Mouse (Mus musculus) lung, embryonic 15.5 days (tissue): ENCODE data around the gene Ptgs1. TPM values are rescaled to one million over a fixed set of nuclear protein-coding genes. Genes with fewer than 3 reads are reported as not detected.
"Not testable (repeated sequence)": the region's sequence is repeated elsewhere in the genome, so short reads cannot be mapped to it uniquely, and the experiment has no call there.

ENCODE experiments used
- ATAC-seq: fragments of 200-750 bp; cut with Nextera tagmentation; 2 replicates; pipeline ENCODE4 v1.8.0; 2017; ENCODE audit warnings: moderate number of reproducible peaks, borderline replicate concordance; ENCODE audit not compliant: low FRiP score, low TSS enrichment; ENCODE audit errors: extremely low read depth
- H3K27ac ChIP-seq: fragments of 300-500 bp; sonication (generic); 2 replicates; pipeline ENCODE4 v1.5.1; 2015; ENCODE audit warnings: moderate library complexity, mild to moderate bottlenecking, inconsistent platforms
- H3K27me3 ChIP-seq: fragments of 300-500 bp; sonication (generic); 2 replicates; pipeline ENCODE4 v1.6.1; 2015; ENCODE audit warnings: inconsistent platforms
- H3K36me3 ChIP-seq: fragments of 300-500 bp; sonication (generic); 2 replicates; pipeline ENCODE4 v1.6.1; 2015; ENCODE audit warnings: inconsistent platforms
- H3K4me1 ChIP-seq: fragments of 300-500 bp; sonication (generic); 2 replicates; pipeline ENCODE4 v1.6.1; 2015; ENCODE audit warnings: inconsistent platforms
- H3K4me2 ChIP-seq: fragments of 300-500 bp; sonication (generic); 2 replicates; pipeline ENCODE4 v1.6.1; 2015; ENCODE audit warnings: inconsistent platforms, mild to moderate bottlenecking, moderate library complexity
- H3K4me3 ChIP-seq: fragments of 300-500 bp; sonication (generic); 2 replicates; pipeline ENCODE4 v1.5.1; 2015; ENCODE audit warnings: mild to moderate bottlenecking, inconsistent platforms
- H3K9ac ChIP-seq: fragments of 300-500 bp; sonication (generic); 2 replicates; pipeline ENCODE4 v1.6.1; 2015; ENCODE audit warnings: inconsistent platforms
- H3K9me3 ChIP-seq: fragments of 300-500 bp; sonication (generic); 2 replicates; pipeline ENCODE4 v1.6.1; 2016; ENCODE audit warnings: inconsistent platforms
- WGBS: fragments of 180-500 bp; shearing (Covaris S2); methylation state at CpG from one replicate; pipeline ENCODE4 v1.1.7; 2015; 5-methylcytosine and 5-hydroxymethylcytosine counted together
- polyA plus RNA-seq: library from polyadenylated mRNA; unstranded; fragments of >200 nt; fragmentation: Nextera tagmentation; extraction: Ambion mirVana; gene quantifications from 2 replicates; pipeline ENCODE4 v1.2.1, GENCODE M21; 2015

Ptgs1 gene
- 48.9 and 54.9 TPM in 2 replicates for polyA plus RNA-seq

GRCm38 (mm10) chr2:36230366-36230765, at the start of gene Ptgs1:
Gene Ptgs1 (plus strand): TSS chr2:36230426.
- H3K27me3 ChIP-seq: 0 out of 2 replicates have a peak, but pooled peaks cover 2% of the 10 kb centered on the region
- H3K9ac ChIP-seq: peak within 1 kb of the TSS; percentile 71
- H3K27ac ChIP-seq: peak within 1 kb of the TSS; percentile 61
- H3K4me1 ChIP-seq: peaks cover 43% of the 10 kb centered on the region
- no peaks in the 10 kb centered on the region for H3K9me3 ChIP-seq
- under 1% methylated on average over 18 of the region's 18 CpGs for WGBS
- ATAC-seq: peak; percentile 74
- H3K36me3 ChIP-seq: no peaks in the 10 kb centered on the region
- H3K4me3 ChIP-seq: peak within 1 kb of the TSS; percentile 60
- peak within 1 kb of the TSS; percentile 96 for H3K4me2 ChIP-seq

DNA sequence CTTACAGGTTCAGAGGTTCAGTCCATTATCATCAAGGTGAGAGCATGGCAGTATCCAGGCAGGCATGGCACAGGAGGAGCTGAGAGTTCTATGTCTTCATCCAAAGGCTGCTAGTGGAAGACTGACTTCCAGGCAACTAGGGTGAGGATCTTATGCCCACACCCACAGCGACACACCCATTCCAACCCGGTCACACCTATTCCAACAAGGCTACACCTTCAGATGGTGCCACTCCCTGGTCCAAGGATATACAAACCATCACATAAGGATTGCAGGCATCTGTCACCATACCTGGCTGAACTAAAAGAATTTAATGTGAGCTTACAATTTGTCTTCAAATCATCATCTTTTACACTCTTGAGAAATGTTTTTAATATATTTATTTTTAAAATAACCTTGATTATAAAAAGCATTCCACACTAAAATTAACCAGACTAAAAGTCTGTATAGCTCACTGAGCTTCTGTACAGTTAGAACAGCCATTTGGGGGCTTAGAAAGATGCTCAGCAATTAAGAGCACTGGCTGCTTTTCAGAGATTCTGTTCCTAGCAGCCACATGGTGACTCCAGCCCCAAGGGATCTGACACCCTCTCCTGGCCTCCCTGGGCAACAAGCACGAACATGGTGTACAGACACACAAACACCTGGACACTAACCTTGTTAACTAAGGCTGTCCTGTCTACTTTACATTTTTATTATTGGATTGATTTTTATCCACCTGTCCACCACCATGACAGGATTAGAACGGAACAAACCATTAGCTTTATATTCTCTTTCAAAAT, 48.4 kb upstream of the Ptgs1 start:
- not testable (repeated sequence) for ATAC-seq

DNA sequence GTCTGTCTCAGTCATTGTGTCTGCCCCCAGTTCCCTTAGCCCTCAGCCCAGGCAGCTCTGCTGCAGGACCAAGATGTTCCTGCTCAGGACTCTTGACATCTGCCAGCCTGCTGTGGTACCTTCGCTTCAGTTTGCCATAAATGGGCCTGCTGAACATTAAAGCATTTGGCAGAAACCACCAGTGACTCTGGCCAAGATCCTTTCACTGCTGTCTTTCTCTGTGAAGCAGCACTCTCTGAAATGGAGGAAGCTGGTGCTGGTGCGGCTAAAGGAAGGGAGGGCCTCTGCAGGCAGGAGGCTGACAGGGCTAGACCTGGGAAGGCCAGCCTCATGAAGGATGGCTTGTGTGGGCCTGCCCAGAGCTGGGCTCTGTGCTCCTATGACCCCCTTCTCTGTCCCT, 46.9 kb upstream of the Ptgs1 start:
- WGBS: 58% methylated on average over 2 of the region's 2 CpGs
- Histone ChIP-seq H3K36me3 (no peaks in the 10 kb centered on the region), H3K4me2 (no peak overlapping the region), H3K4me1 (peaks cover 19% of the 10 kb centered on the region), H3K9ac (no peak overlapping the region), H3K27me3 (no peaks in the 10 kb centered on the region), H3K4me3 (no peak overlapping the region), H3K27ac (peak overlapping the region; percentile 92), H3K9me3 (no peaks in the 10 kb centered on the region)
- ATAC-seq: peak; percentile 62

More for the DNA sequence above, 48.4 kb upstream of the Ptgs1 start:
- H3K36me3 ChIP-seq, H3K4me3 ChIP-seq, H3K9ac ChIP-seq, H3K9me3 ChIP-seq, H3K27me3 ChIP-seq, H3K27ac ChIP-seq, H3K4me2 ChIP-seq: not testable (repeated sequence)
- 89% methylated on average over 4 of the region's 4 CpGs for WGBS
- H3K4me1 ChIP-seq: peaks cover 19% of the 10 kb centered on the region

GRCm38 (mm10) chr2:36184192-36184591, 46.0 kb upstream of the Ptgs1 start:
- no peak for ATAC-seq
- peaks cover 19% of the 10 kb centered on the region for H3K4me1 ChIP-seq
- no peak overlapping the region for H3K9ac ChIP-seq
- H3K27me3 ChIP-seq: no peaks in the 10 kb centered on the region
- H3K36me3 ChIP-seq: no peaks in the 10 kb centered on the region
- 81% methylated on average over 2 of the region's 2 CpGs for WGBS
- peak overlapping the region; percentile 92 for H3K27ac ChIP-seq
- no peaks in the 10 kb centered on the region for H3K9me3 ChIP-seq
- H3K4me2 ChIP-seq: no peak overlapping the region
- H3K4me3 ChIP-seq: no peak overlapping the region

DNA sequence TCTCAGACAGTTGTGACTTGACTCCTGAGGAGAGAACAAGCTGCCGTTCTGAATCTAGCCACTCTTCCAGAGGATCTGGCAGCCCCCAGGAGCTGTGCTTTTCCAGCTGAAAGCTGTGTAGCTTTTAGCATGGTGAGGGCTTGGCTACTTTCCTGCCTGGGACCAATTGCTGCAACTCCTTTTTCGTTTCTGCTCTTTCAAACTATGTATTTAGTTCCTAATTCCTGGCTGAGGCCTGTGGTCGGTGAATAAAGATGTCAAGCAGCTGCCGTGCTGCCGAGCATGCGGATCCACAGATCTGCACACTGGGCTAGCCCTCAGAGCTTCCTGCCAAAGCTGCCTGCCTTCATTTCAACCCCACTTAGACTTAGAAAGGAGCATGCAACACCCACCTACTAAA, 45.4 kb upstream of the Ptgs1 start:
- ATAC-seq: peak; percentile 86
- Histone ChIP-seq H3K27ac (peak overlapping the region; percentile 92), H3K27me3 (no peaks in the 10 kb centered on the region), H3K4me2 (no peak overlapping the region), H3K9me3 (no peaks in the 10 kb centered on the region), H3K4me3 (no peak overlapping the region), H3K9ac (no peak overlapping the region), H3K4me1 (peaks cover 19% of the 10 kb centered on the region), H3K36me3 (no peaks in the 10 kb centered on the region)
- WGBS: 46% methylated on average over 6 of the region's 6 CpGs

GRCm38 (mm10) chr2:36189200-36189599, 41.0 kb upstream of the Ptgs1 start:
- not testable (repeated sequence) for H3K36me3 ChIP-seq, H3K27me3 ChIP-seq, H3K9ac ChIP-seq, H3K4me3 ChIP-seq, H3K4me2 ChIP-seq, ATAC-seq, H3K9me3 ChIP-seq, H3K27ac ChIP-seq
- WGBS: 78% methylated on average over 6 of the region's 6 CpGs
- peaks cover 25% of the 10 kb centered on the region for H3K4me1 ChIP-seq

GRCm38 (mm10) chr2:36191098-36191941, 38.9 kb upstream of the Ptgs1 start:
- ATAC-seq: peak; percentile 83
- Histone ChIP-seq H3K9me3 (no peaks in the 10 kb centered on the region), H3K27me3 (peaks cover 4% of the 10 kb centered on the region; the same call in 1 of the 2 replicates), H3K27ac (peak overlapping the region; percentile 77), H3K36me3 (no peaks in the 10 kb centered on the region), H3K4me1 (peaks cover 15% of the 10 kb centered on the region), H3K4me2 (peak overlapping the region; percentile 24; the same call in 1 of the 2 replicates), H3K4me3 (no peak overlapping the region), H3K9ac (no peak overlapping the region)
- WGBS: 21% methylated on average over 12 of the region's 12 CpGs

- H3K27me3 ChIP-seq: peaks cover 31% of the 10 kb centered on the region
- WGBS: 58% methylated on average over 3 of the region's 3 CpGs
- no peak for ATAC-seq
Observed at GRCm38 (mm10) chr2:36197021-36197420, 33.2 kb upstream of the Ptgs1 start.

GRCm38 (mm10) chr2:36197919-36198881, 32.0 kb upstream of the Ptgs1 start:
- Histone ChIP-seq H3K9ac (no peak overlapping the region), H3K4me3 (0 out of 2 replicates have a peak overlapping the region, but pooled peaks have one; percentile 4), H3K27ac (peak overlapping the region; percentile 54), H3K4me1 (peaks cover 38% of the 10 kb centered on the region), H3K27me3 (peaks cover 43% of the 10 kb centered on the region), H3K9me3 (no peaks in the 10 kb centered on the region), H3K4me2 (peak overlapping the region; percentile 32), H3K36me3 (no peaks in the 10 kb centered on the region)
- 15% methylated on average over 20 of the region's 20 CpGs for WGBS
- peak; percentile 80 for ATAC-seq

More at GRCm38 (mm10) chr2:36197021-36197420, 33.2 kb upstream of the Ptgs1 start:
- Histone ChIP-seq H3K36me3 (no peaks in the 10 kb centered on the region), H3K4me2 (no peak overlapping the region), H3K9me3 (no peaks in the 10 kb centered on the region), H3K27ac (no peak overlapping the region), H3K4me3 (no peak overlapping the region), H3K4me1 (peaks cover 27% of the 10 kb centered on the region), H3K9ac (no peak overlapping the region)

DNA sequence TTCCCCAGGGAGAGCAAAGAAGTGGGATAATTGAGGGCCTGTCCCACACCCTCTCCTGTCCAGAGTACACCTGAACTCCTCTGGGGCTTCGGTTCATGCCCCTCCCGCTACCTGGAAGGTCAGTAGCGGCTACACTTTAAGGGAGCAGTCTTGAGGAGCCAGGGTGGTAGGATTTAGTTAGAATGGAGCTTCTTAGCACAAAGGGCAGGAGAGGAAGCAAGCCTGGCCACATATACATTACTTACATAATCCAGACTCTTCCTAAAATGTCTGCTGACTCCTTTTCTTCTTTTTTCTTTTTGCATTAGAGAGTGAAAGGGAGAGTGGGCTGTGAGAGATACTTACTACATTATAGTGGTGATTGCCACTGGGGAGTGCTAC, 31.4 kb upstream of the Ptgs1 start:
- H3K4me1 ChIP-seq: peaks cover 44% of the 10 kb centered on the region
- no peak overlapping the region for H3K9ac ChIP-seq
- no peak overlapping the region for H3K4me3 ChIP-seq
- H3K36me3 ChIP-seq: no peaks in the 10 kb centered on the region
- WGBS: 28% methylated on average over 3 of the region's 3 CpGs
- peak overlapping the region; percentile 32; the same call in 1 of the 2 replicates for H3K4me2 ChIP-seq
- peak overlapping the region; percentile 54; the same call in 1 of the 2 replicates for H3K27ac ChIP-seq
- no peak for ATAC-seq
- no peaks in the 10 kb centered on the region for H3K9me3 ChIP-seq
- H3K27me3 ChIP-seq: peaks cover 49% of the 10 kb centered on the region

DNA sequence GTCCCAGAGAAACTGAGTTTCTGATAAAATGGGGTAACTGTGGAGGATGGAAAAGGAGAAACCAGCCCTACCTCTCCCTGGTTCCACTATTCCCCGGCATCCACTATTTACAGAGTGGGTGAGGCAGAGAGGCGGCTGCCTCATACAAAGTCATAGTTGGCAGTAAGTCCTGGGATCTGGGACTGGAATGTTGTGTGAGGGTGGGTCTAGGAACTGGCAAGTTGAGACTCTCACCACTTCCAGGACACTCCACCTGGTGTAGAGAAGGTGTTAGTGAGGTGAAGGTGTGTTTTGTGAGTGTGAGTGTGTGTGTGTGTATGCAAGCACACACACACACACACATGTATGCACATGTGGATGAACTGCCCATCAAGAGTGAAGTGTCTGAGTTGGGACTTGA, 29.4 kb upstream of the Ptgs1 start:
- H3K9ac ChIP-seq: no peak overlapping the region
- WGBS: 47% methylated on average over 2 of the region's 2 CpGs
- H3K4me3 ChIP-seq: no peak overlapping the region
- ATAC-seq: no peak; the same call in 1 of the 2 replicates
- no peaks in the 10 kb centered on the region for H3K36me3 ChIP-seq
- H3K4me2 ChIP-seq: no peak overlapping the region
- H3K9me3 ChIP-seq: no peaks in the 10 kb centered on the region
- H3K27me3 ChIP-seq: peaks cover 64% of the 10 kb centered on the region
- peaks cover 47% of the 10 kb centered on the region for H3K4me1 ChIP-seq
- no peak overlapping the region for H3K27ac ChIP-seq
